Mouse (Mus musculus) ovary, postnatal 10 days (tissue): ENCODE results near the gene Sstr5.

ENCODE experiments used
- DNase-seq: peaks from one replicate; pipeline ENCODE4 v3.0.0; 2022; ENCODE audit warnings: low spot score

The Sstr5 gene

GRCm38 (mm10) chr17:25472044-25472443, 25.0 kb downstream of the Sstr5 start:
- DNase-seq = no peak

- DNase-seq = no peak
Measured at GRCm38 (mm10) chr17:25471418-25471817, 25.7 kb downstream of the Sstr5 start.

GRCm38 (mm10) chr17:25469798-25470197, 27.3 kb downstream of the Sstr5 start:
- DNase-seq = no peak

GRCm38 (mm10) chr17:25468301-25468700, 28.8 kb downstream of the Sstr5 start:
- no peak for DNase-seq

GRCm38 (mm10) chr17:25467781-25468180, 29.3 kb downstream of the Sstr5 start:
- DNase-seq = no peak

- no peak for DNase-seq
Measured at GRCm38 (mm10) chr17:25466257-25466656, 30.8 kb downstream of the Sstr5 start.

GRCm38 (mm10) chr17:25464091-25464490, 33.0 kb downstream of the Sstr5 start:
- DNase-seq = no peak

- DNase-seq = no peak
Measured at GRCm38 (mm10) chr17:25463326-25463945, 33.7 kb downstream of the Sstr5 start.

- DNase-seq = no peak
Measured at GRCm38 (mm10) chr17:25462236-25462875, 34.7 kb downstream of the Sstr5 start.

GRCm38 (mm10) chr17:25456540-25456939, 40.5 kb downstream of the Sstr5 start:
- no peak for DNase-seq

GRCm38 (mm10) chr17:25454272-25454671, 42.8 kb downstream of the Sstr5 start, which contains the start of gene Tekt4:
Gene Tekt4 (plus strand): TSS chr17:25454615.
- no peak for DNase-seq

GRCm38 (mm10) chr17:25452246-25452965, 44.7 kb downstream of the Sstr5 start:
- no peak for DNase-seq

GRCm38 (mm10) chr17:25450329-25450728, 46.8 kb downstream of the Sstr5 start:
- no peak for DNase-seq

- DNase-seq = no peak
Measured at GRCm38 (mm10) chr17:25447865-25448264, 49.2 kb downstream of the Sstr5 start.

GRCm38 (mm10) chr17:25445841-25446240, 51.2 kb downstream of the Sstr5 start:
- no peak for DNase-seq

- no peak for DNase-seq
Measured at GRCm38 (mm10) chr17:25445074-25445473, 52.0 kb downstream of the Sstr5 start.

GRCm38 (mm10) chr17:25442889-25443288, 54.2 kb downstream of the Sstr5 start:
- no peak for DNase-seq

- no peak for DNase-seq
Measured at GRCm38 (mm10) chr17:25441417-25441816, 55.7 kb downstream of the Sstr5 start.
